Mouse (Mus musculus) brain, embryonic 14.5 days (tissue): ENCODE measurements around the gene Pum1.

Experiments
- CTCF ChIP-seq: fragments of 200-500 bp; IDR thresholded peaks from 2 replicates; pipeline ENCODE4 v1.5.1; 2012; ENCODE audit warnings: inconsistent platforms, mild to moderate bottlenecking, moderate library complexity, borderline replicate concordance; ENCODE audit not compliant: insufficient read depth, insufficient read length; ENCODE audit errors: extremely low read depth
- POLR2A ChIP-seq: fragments of 200-500 bp; IDR thresholded peaks from 2 replicates; pipeline ENCODE4 v1.6.1; 2012; ENCODE audit warnings: mild to moderate bottlenecking, inconsistent platforms, borderline replicate concordance; ENCODE audit not compliant: poor library complexity, insufficient read depth, insufficient read length, severe bottlenecking; ENCODE audit errors: extremely low read depth

GRCm38 (mm10) chr4:130712341-130712740 lies 49.2 kb downstream of the Pum1 start:
- TF ChIP-seq CTCF (no peak), POLR2A (no peak)
